Mouse (Mus musculus) NIH3T3 (cell line): ENCODE measurements at regions not wholly inside any gene's neighbourhood (a gene's known extent, or its start where the extent isn't known, plus 50 kb on each side); places are given as distances from the start of the nearest gene placed in this dataset.
A peak's percentile ranks its signal among the peaks of the same experiment; 100 is the strongest.
"Not testable (repeated sequence)": the region's sequence is repeated elsewhere in the genome, so short reads cannot be mapped to it uniquely, and the experiment has no call there.

Experiments used
- DNase-seq: peaks from one replicate; pipeline ENCODE4 v3.0.0-alpha.2; 2012; ENCODE audit warnings: low read depth

- DNase-seq = not testable (repeated sequence)
Measured at GRCm38 (mm10) chr4:9724801-9725200, 1149.5 kb upstream of the 2610301B20Rik start.

GRCm38 (mm10) chr4:9737691-9738090, 1136.6 kb upstream of the 2610301B20Rik start:
- DNase-seq = no peak

- no peak for DNase-seq
Measured at GRCm38 (mm10) chr4:9747411-9747938, 1126.8 kb upstream of the 2610301B20Rik start.

- no peak for DNase-seq
Measured at GRCm38 (mm10) chr4:9748110-9748509, 1126.2 kb upstream of the 2610301B20Rik start.

GRCm38 (mm10) chr4:9749877-9750276, 1124.4 kb upstream of the 2610301B20Rik start:
- no peak for DNase-seq

- DNase-seq = no peak
Measured at GRCm38 (mm10) chr4:9750404-9750803, 1123.9 kb upstream of the 2610301B20Rik start.

- no peak for DNase-seq
Measured at GRCm38 (mm10) chr4:9763321-9763720, 1111.0 kb upstream of the 2610301B20Rik start.

GRCm38 (mm10) chr4:9769633-9770205, 1104.6 kb upstream of the 2610301B20Rik start:
- DNase-seq = no peak

- no peak for DNase-seq
Measured at GRCm38 (mm10) chr4:9770372-9771102, 1103.8 kb upstream of the 2610301B20Rik start.

GRCm38 (mm10) chr4:9771103-9771474, 1103.2 kb upstream of the 2610301B20Rik start:
- peak; percentile 62 for DNase-seq

GRCm38 (mm10) chr4:9778391-9778790, 1095.9 kb upstream of the 2610301B20Rik start:
- DNase-seq = no peak

GRCm38 (mm10) chr4:9779594-9779993, 1094.7 kb upstream of the 2610301B20Rik start:
- DNase-seq = peak; percentile 55

- DNase-seq = peak; percentile 41
Measured at GRCm38 (mm10) chr4:9780179-9780578, 1094.1 kb upstream of the 2610301B20Rik start.

- no peak for DNase-seq
Measured at GRCm38 (mm10) chr4:9781318-9781717, 1093.0 kb upstream of the 2610301B20Rik start.

- peak; percentile 2 for DNase-seq
Measured at GRCm38 (mm10) chr4:9787795-9788365, 1086.4 kb upstream of the 2610301B20Rik start.

GRCm38 (mm10) chr4:9790478-9790877, 1083.8 kb upstream of the 2610301B20Rik start:
- no peak for DNase-seq
